Mouse (Mus musculus): ENCODE measurements around the gene Gipc2.

Gipc2 gene

DNA sequence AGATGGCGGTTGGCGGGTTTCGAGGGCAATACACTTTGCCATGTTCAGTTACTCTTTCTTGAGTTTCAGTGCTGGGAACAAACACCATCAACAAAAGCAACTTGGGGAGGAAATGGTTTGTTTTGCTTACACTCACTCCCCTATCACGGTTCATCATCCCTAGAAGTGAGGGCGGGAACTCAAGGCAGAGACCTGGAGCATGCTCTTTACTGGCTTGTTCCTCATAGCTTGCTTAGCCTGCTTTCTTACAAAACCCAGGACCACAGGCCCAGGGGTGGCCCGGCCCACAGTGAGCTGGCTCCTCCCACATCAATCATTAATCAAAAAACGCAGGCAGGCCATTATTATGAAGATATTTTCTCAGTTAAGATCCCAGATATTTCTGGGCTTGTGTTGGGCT is 89.9 kb downstream of the Gipc2 start:
- DNase-seq (ENCODE audit: low spot score), result no peak

DNA sequence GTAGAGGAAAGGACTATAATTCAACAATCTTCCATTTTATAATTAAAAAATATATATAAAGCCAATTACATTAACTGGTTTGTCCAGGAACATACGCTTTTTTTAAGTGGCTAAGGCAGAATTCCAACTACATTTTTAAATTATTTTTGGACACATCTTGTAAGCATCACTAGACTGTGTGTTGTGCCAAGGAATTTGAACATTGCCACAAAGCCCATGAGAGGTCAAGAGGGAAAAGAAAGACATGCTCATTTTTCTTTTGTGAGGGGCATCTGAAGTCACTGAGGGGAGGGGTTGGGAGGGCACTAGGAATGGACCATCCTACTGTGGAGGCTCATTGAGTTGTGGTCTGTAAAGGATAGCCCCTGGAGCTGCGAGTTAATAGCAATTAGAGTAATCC is 97.0 kb downstream of the Gipc2 start:
- no peak for DNase-seq (ENCODE audit: low spot score)

DNA sequence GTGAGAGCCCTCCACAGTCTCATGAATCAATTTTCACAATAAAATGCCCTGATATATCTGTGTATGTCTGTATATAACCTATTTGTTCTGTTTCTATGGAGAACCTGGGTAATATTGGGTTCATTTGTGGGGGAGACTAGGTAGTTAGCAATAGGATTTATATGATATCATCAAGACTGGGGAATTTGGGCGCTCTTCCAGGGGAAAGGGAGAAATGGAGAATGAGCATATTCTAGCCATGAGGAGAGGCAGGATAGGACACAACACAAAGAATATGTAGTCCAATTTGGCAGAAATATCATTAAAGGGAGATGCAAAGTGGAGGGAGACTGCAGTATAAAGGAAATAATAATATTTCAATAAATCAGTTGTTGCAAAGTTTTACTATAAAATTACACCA is 97.7 kb downstream of the Gipc2 start:
- DNase-seq (ENCODE audit: low spot score), result no peak

DNA sequence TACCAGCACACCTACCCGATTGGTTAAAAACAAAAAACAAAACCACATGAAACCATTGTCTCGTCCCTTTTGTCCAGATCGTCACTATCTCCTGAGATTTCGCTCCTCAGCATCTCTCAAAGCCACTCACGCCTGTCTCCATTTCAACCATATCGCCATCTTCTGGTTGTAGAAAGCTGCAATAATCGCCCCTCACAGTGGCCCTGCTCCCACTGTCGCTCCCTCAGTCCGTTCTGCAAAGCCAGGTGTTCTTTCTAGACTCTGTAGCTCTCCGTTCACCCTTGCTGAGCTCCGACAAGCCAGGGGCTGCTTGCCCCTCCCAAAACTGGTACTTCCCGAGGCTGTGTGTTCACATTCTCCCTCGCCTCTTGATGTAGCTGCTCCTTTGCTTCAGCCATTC is 99.3 kb downstream of the Gipc2 start:
- DNase-seq (ENCODE audit: low spot score), result no peak

DNA sequence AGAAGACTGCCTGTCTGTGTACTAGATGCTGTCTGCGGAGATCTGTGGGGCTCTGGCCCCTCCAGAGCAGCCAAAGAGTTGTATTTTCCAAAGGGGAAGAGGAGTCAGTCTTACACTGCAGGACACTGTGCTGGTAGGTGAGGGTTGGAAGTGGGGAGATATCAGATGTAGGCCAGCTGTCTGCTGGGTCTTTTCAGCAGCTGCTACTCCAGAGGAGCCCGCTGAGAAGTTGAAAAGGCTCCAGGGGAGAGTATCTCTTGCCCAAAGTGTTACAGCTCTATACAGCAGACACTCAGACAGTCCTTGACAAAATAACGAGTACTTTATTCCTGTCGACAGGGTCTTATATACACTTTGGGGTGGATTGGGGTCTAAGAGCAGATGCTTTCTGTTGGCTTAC is 100.2 kb downstream of the Gipc2 start:
- no peak for DNase-seq (ENCODE audit: low spot score)

DNA sequence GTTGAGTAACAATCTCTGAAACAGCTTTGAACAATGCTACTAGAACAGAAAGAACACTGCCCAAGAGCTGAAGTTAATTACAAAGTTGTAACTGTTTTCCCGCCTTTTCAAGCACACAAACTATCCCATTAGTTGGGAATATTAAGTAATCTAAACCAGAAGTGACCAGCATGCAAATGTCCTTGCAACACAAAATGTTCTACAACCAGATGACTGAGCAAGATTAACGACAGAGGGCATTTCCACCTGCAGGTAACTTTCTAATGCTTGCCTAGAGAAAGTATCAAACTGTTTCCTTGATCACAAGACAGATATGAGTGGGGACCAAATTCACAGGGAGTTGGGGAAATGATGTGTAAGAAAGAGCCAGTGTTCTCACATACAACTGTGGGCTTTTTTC is 101.9 kb downstream of the Gipc2 start:
- DNase-seq (ENCODE audit: low spot score), result no peak

DNA sequence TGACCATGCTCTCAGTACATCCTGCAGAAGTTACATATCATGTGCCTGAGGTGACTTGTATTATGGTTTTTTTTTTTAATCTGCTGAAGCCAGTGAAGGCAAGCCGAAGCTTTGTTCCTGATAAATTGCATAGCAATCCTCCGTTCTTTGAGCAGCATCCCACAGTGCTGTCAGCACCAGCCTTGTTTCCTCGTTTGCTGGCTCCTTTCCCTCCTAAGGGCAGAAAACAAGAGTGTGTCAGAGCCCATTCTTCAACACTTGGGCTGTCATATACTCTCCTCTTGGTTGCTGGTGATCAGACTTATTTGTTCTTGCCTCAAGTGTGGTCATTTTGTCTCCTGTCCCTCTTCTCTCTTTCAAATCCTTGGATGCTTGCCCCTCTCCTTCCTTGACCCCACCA is 103.2 kb downstream of the Gipc2 start:
- no peak for DNase-seq (ENCODE audit: low spot score)

DNA sequence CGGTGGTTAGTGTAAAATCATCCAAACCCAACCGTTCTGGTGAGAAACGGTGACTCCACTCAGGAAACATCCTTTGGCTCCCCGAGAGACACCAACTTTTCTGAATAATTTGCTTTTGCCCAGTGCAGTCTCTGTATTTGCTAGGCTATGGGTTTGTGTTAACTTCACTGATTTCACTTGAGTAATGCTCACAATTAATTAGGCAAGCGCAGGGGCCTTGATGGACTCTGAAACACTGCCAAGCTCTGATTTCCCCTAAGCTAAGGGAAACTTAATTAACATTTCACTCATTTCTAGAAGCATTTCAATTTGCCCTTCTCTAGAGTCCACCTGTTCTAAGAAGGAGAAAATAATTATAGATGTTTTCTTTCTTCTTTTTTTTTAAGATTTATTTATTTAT is 104.9 kb downstream of the Gipc2 start:
- DNase-seq (ENCODE audit: low spot score), result no peak

DNA sequence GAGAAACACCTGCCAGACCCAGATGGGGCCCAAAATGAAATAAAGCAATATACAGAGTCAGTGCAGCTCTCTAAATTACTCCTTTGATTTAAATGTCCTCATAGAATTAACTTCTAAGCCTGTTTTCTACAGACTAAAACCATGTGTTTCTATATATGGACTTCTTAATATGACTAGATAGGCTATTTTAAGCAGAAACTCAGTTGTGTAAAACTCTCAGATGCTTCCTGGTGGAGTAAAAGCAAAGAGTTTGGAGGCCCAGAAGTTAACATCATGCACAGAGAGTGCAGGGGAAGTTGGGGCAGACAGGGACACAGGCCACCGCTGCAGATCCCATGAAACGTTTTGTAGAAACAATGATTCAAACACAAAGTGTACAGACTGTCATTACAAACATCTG is 107.8 kb downstream of the Gipc2 start:
- no peak for DNase-seq (ENCODE audit: low spot score)

DNA sequence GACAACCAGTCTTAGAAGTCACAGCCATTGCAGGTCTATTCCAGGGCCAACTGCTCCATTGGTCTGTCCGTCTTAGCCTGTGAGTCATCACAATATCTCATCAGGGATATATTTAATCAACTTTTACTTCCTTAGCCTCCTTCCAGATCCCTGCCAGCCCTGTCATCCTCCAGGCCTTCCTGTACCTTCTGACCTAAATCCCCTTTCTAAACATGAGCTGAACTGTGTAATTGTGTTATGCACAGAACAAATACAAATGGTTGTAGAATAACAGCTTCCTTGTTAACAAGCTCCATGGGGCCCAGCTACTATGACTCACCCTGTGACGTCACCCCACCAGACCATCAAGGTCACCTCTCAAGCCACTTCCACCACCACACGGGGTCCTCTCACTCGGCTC is 111.8 kb downstream of the Gipc2 start:
- no peak for DNase-seq (ENCODE audit: low spot score)

DNA sequence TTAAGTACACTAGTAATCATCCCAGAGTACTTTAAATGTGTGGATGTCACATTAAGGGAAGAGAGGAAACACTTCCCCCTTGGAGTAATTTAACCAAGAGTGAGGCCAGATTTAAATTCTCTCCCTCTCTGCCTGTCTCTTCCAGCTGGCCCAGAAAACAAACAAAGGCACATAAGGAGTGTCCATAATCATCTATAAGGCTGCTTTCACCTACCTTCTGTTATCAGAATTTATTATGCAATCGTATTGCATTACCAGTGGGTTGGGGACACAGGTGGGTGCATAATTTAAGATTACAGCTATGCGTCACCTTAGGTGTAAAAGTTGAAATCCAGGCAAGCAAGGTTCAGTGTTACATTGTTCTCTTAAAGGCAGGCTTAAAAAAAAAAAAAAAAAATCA is 114.1 kb downstream of the Gipc2 start:
- no peak for DNase-seq (ENCODE audit: low spot score)

DNA sequence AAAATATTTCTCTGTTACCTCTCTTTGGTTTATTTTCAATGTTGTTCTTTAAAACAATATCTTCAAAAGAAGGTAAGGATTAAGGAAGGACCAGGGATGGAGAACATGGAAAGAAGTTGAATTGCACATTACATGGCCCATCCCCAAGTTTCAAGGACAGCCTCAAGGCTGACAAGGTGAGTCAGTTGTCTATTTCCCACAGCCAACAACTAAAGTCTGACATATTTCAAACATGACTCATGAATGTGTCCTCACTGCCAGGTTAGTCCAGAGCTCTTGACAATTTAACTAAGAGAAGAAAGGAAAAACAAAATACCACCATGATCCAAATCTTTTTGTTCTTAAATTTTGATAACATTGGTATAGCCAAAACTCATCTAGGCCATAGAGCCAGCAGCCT is 118.1 kb downstream of the Gipc2 start:
- DNase-seq (ENCODE audit: low spot score), result no peak

DNA sequence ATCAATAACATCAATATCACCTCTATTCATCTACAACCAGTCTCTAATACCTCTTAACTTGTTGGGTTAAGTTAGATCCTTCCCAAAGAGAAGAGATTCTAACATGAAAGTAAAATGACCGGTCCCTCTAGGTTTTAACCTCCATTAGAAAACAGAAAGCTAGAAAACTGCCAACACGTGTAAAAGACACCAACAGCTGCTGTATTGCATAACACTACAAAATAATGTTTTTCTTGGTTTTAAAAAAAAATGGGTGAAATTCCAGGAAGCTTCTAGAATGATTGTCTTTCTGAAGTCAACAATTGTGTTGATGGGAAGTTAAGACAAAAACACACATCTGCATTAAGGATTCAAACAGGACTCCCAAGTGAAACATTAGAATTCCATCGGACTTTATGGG is 119.1 kb downstream of the Gipc2 start:
- no peak for DNase-seq (ENCODE audit: low spot score)
